Comparison of ENCODE assay signal across 8 mouse cellular contexts in the genomic region with DNA sequence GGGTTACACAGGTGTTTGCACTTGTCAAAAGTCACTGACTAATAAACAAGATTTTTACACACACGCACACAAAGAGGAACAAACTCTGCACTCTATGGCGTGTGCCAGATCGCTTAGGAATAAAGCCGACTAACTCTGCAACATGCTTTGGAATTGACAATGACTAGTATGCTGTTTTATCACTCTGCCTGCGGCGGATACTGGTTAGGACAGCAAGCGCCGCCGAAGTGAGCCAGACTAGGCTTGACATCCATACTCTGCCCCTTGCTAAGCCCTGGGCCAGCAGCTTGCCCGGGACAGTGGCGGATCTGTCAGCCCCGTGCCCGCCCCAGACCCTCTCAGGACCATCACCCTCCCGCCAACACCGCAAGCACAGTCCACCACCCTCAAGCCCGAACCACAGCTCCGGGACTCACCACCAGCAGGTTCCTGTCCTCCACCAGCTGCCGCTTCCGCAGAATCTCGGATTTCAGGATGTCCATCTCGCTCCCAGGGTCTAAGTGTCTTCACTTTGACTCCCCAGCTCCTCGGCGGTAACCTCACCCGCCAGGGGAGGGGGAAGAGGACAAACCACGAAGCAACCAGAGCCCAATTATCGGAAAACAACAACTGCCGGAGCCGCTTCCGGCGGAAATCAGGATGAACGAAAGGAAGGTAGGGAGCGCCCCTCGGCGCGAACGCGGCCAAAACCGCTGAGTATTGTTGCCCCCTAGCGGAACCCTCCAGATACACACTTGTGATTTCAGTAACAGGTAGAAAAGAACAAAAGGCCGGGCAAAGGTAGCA. TPM values are rescaled to one million over a fixed set of nuclear protein-coding genes. Genes with fewer than 3 reads are reported as not detected.
DNase-seq lines count a peak whose midpoint lies in the region; ATAC-seq and TF ChIP-seq lines count a peak whose summit lies in the region.

Gene Prpf18, minus strand, starts transcription at position 614 of the 786 bp plus-strand sequence.

- H3K27ac ChIP-seq in forebrain, embryonic 10.5 days, result peak within 1 kb of the TSS; percentile 88
- peak within 1 kb of the TSS; percentile 60 for H3K27ac ChIP-seq in heart, embryonic 15.5 days
- peak within 1 kb of the TSS; percentile 21 for H3K27ac ChIP-seq in liver, embryonic 14.5 days
- H3K27ac ChIP-seq in neural tube, embryonic 11.5 days (ENCODE audit: low read depth, low read length), result 0 out of 2 replicates have a peak within 1 kb of the TSS, but pooled peaks have one; percentile 39
- peak within 1 kb of the TSS; percentile 56 for H3K27ac ChIP-seq in stomach, postnatal 0 days (replicated peaks)

- no peaks in the 10 kb centered on the region for H3K9me3 ChIP-seq in forebrain, embryonic 10.5 days
- H3K9me3 ChIP-seq in heart, embryonic 15.5 days (replicated peaks), result no peaks in the 10 kb centered on the region
- no peaks in the 10 kb centered on the region for H3K9me3 ChIP-seq in liver, embryonic 14.5 days (ENCODE audit: control insufficient read depth, low read length)
- no peaks in the 10 kb centered on the region for H3K9me3 ChIP-seq in neural tube, embryonic 11.5 days (ENCODE audit: control insufficient read depth, low read length)
- H3K9me3 ChIP-seq in stomach, postnatal 0 days (ENCODE audit: control insufficient read depth, low read length), result no peaks in the 10 kb centered on the region

- ATAC-seq in CD4-positive, CD25-positive, alpha-beta regulatory T cell, adult 4 months, result peak; percentile 94
- ATAC-seq in heart, embryonic 15.5 days (replicated peaks; ENCODE audit: insufficient number of reproducible peaks, insufficient read depth, low FRiP score, low read depth), result peak; percentile 62
- peak; percentile 91 for ATAC-seq in liver, embryonic 14.5 days (ENCODE audit: insufficient read depth)
- ATAC-seq in neural tube, embryonic 11.5 days (ENCODE audit: insufficient read depth, low FRiP score, low TSS enrichment), result peak; percentile 78
- peak; percentile 90 for ATAC-seq in stomach, postnatal 0 days (ENCODE audit: low FRiP score, low TSS enrichment)

- peak; percentile 87 for DNase-seq in c-Kit-negative CD71-positive TER-119-positive erythroid progenitor cells, embryonic 14.5 days (ENCODE audit: low read depth, low spot score)
- peak; percentile 91 for DNase-seq in forebrain, embryonic 10.5 days (ENCODE audit: extremely low spot score, low spot score)
- peak; percentile 91 for DNase-seq in kidney, postnatal 25 days
- peak; percentile 83 to 89 (median 87) for DNase-seq in liver, embryonic 14.5 days (ENCODE audit: low read depth in 3 of 3, low spot score in 3 of 3)
- peak; percentile 89 for DNase-seq in neural tube, embryonic 11.5 days (ENCODE audit: low spot score)
- DNase-seq in stomach, postnatal 0 days (ENCODE audit: low spot score), result peak; percentile 90

- H3K36me3 ChIP-seq in forebrain, embryonic 10.5 days (replicated peaks), result peaks cover 11% of the 10 kb centered on the region
- H3K36me3 ChIP-seq in heart, embryonic 15.5 days, result peaks cover 4% of the 10 kb centered on the region; the same call in 1 of the 2 replicates
- peaks cover 7% of the 10 kb centered on the region for H3K36me3 ChIP-seq in liver, embryonic 14.5 days (replicated peaks; ENCODE audit: control insufficient read depth, insufficient read depth, low read depth)
- H3K36me3 ChIP-seq in neural tube, embryonic 11.5 days (ENCODE audit: control insufficient read depth, insufficient read depth, low read length), result peaks cover 2% of the 10 kb centered on the region; the same call in 1 of the 2 replicates
- no peaks in the 10 kb centered on the region for H3K36me3 ChIP-seq in stomach, postnatal 0 days (ENCODE audit: control insufficient read depth, insufficient read depth, low read length)

- H3K9ac ChIP-seq in heart, embryonic 15.5 days, result peak within 1 kb of the TSS; percentile 91
- peak within 1 kb of the TSS; percentile 93 for H3K9ac ChIP-seq in liver, embryonic 14.5 days (replicated peaks)
- H3K9ac ChIP-seq in neural tube, embryonic 11.5 days (ENCODE audit: low read length), result peak within 1 kb of the TSS; percentile 90
- H3K9ac ChIP-seq in stomach, postnatal 0 days (ENCODE audit: low read length), result peak within 1 kb of the TSS; percentile 92

- H3K4me3 ChIP-seq in forebrain, embryonic 10.5 days, result peak within 1 kb of the TSS; percentile 95
- H3K4me3 ChIP-seq in heart, embryonic 15.5 days, result peak within 1 kb of the TSS; percentile 90
- peak within 1 kb of the TSS; percentile 76 to 85 for H3K4me3 ChIP-seq in liver, embryonic 14.5 days (ENCODE audit: insufficient read depth in 1 of 2, low read depth in 2 of 2, low read length in 2 of 2)
- H3K4me3 ChIP-seq in neural tube, embryonic 11.5 days (ENCODE audit: low read depth, low read length), result peak within 1 kb of the TSS; percentile 92
- H3K4me3 ChIP-seq in stomach, postnatal 0 days (ENCODE audit: low read depth, low read length), result peak within 1 kb of the TSS; percentile 88

- 2% methylated on average over 40 of the region's 40 CpGs for WGBS in forebrain, embryonic 10.5 days
- WGBS in heart, embryonic 15.5 days, result under 1% methylated on average over 40 of the region's 40 CpGs
- WGBS in liver, embryonic 14.5 days (ENCODE audit: insufficient replicate concordance), result 1% methylated on average over 40 of the region's 40 CpGs
- WGBS in neural tube, embryonic 11.5 days, result 2% methylated on average over 40 of the region's 40 CpGs
- WGBS in stomach, postnatal 0 days, result under 1% methylated on average over 40 of the region's 40 CpGs

- peaks cover 18% of the 10 kb centered on the region for H3K4me1 ChIP-seq in forebrain, embryonic 10.5 days
- H3K4me1 ChIP-seq in heart, embryonic 15.5 days (replicated peaks), result peaks cover 17% of the 10 kb centered on the region
- peaks cover 3 to 8% of the 10 kb centered on the region in 2 experiments; a peak in 3 of 4 replicates for H3K4me1 ChIP-seq in liver, embryonic 14.5 days (replicated peaks; ENCODE audit: control insufficient read depth in 2 of 2, insufficient read depth in 2 of 2, low read length in 1 of 2)
- peaks cover 6% of the 10 kb centered on the region; the same call in 1 of the 2 replicates for H3K4me1 ChIP-seq in neural tube, embryonic 11.5 days (ENCODE audit: control insufficient read depth, insufficient read depth, low read length)
- no peaks in the 10 kb centered on the region for H3K4me1 ChIP-seq in stomach, postnatal 0 days (replicated peaks; ENCODE audit: control insufficient read depth, insufficient read depth)

- H3K4me2 ChIP-seq in heart, embryonic 15.5 days, result peak within 1 kb of the TSS; percentile 62
- H3K4me2 ChIP-seq in liver, embryonic 14.5 days (ENCODE audit: low read depth), result peak within 1 kb of the TSS; percentile 77
- peak within 1 kb of the TSS; percentile 74 for H3K4me2 ChIP-seq in neural tube, embryonic 11.5 days (ENCODE audit: low read depth)
- H3K4me2 ChIP-seq in stomach, postnatal 0 days (replicated peaks; ENCODE audit: low read depth), result peak within 1 kb of the TSS; percentile 67

- peak; percentile 92 for TF ChIP-seq CTCF in liver, embryonic 14.5 days (IDR thresholded peaks at IDR 0.05; ENCODE audit: low read depth)
- TF ChIP-seq CTCF in stomach, postnatal 0 days (IDR thresholded peaks at IDR 0.05; ENCODE audit: low read depth), result peak; percentile 86

- peak; percentile 53 for TF ChIP-seq EP300 in liver, embryonic 14.5 days (IDR thresholded peaks at IDR 0.05; ENCODE audit: low read depth)
- TF ChIP-seq EP300 in stomach, postnatal 0 days (optimal IDR thresholded peaks at IDR 0.05), result no peak

- no peaks in the 10 kb centered on the region for H3K27me3 ChIP-seq in forebrain, embryonic 10.5 days (ENCODE audit: poor library complexity, severe bottlenecking)
- H3K27me3 ChIP-seq in heart, embryonic 15.5 days, result no peaks in the 10 kb centered on the region
- no peaks in the 10 kb centered on the region for H3K27me3 ChIP-seq in liver, embryonic 14.5 days (ENCODE audit: control insufficient read depth, insufficient read depth, low read length)
- no peaks in the 10 kb centered on the region for H3K27me3 ChIP-seq in neural tube, embryonic 11.5 days (ENCODE audit: control insufficient read depth, insufficient read depth, low read length)
- H3K27me3 ChIP-seq in stomach, postnatal 0 days (ENCODE audit: control insufficient read depth, insufficient read depth, low read length), result no peaks in the 10 kb centered on the region

RNA-seq across cellular contexts. Expression of gene Prpf18, which starts in this region (rescaled TPM):
- polyA plus RNA-seq in CD4-positive, CD25-positive, alpha-beta regulatory T cell, adult 4 months (2017; shearing (Covaris generic)), result 10 to 100 TPM; 48.2 to 64.6 TPM
- 39.5 and 41.0 TPM in 2 replicates for polyA plus RNA-seq in forebrain, embryonic 10.5 days (2016; fragmentation: Nextera tagmentation; extraction: Ambion mirVana)
- polyA plus RNA-seq in heart, embryonic 15.5 days (2015; fragmentation: Nextera tagmentation; extraction: Ambion mirVana), result 29.0 and 29.1 TPM in 2 replicates
- 12.9 and 19.1 TPM in 2 replicates for polyA plus RNA-seq in liver, embryonic 14.5 days (2012; rRNA removed)
- 23.7 and 24.0 TPM in 2 replicates for polyA plus RNA-seq in liver, embryonic 14.5 days (2014; fragmentation: Nextera tagmentation; extraction: Ambion mirVana)
- polyA plus RNA-seq in neural tube, embryonic 11.5 days (2014; fragmentation: Nextera tagmentation; extraction: Ambion mirVana), result 48.6 and 51.6 TPM in 2 replicates
- 15.5 and 15.6 TPM in 2 replicates for polyA plus RNA-seq in stomach, postnatal 0 days (2015; fragmentation: Nextera tagmentation; extraction: Ambion mirVana)

Comparison
In these comparisons a context has a peak if more than half of its experiments do, and no peak if none do; other contexts are left out.
1. Peak in every context shown above with its lines: DNase-seq, ATAC-seq, H3K4me3 ChIP-seq and H3K27ac ChIP-seq.
2. H3K27ac ChIP-seq: peak in every context shown above with its lines; median percentile 88 in forebrain, embryonic 10.5 days; 60 in heart, embryonic 15.5 days; 56 in stomach, postnatal 0 days; 39 in neural tube, embryonic 11.5 days; 21 in liver, embryonic 14.5 days.